Mouse (Mus musculus) liver, embryonic 14.5 days (tissue): Measurements from ENCODE around the gene Trappc6b.

Source experiments
- CTCF ChIP-seq: IDR thresholded peaks from 2 replicates; pipeline ENCODE4 v1.5.1; 2016; ENCODE audit warnings: antibody characterized with exemption, low read depth, control low read depth
- EP300 ChIP-seq: IDR thresholded peaks from 2 replicates; pipeline ENCODE4 v1.6.1; 2016; ENCODE audit warnings: antibody characterized with exemption, low read depth

GRCm38 (mm10) chr12:59106491-59106890 is 45.2 kb upstream of the Trappc6b start:
- TF ChIP-seq CTCF, result no peak
- no peak for TF ChIP-seq EP300
